Mouse (Mus musculus) intestine, embryonic 14.5 days (tissue): ENCODE data around the gene Prg3. TPM values are rescaled to one million over a fixed set of nuclear protein-coding genes. Genes with fewer than 3 reads are reported as not detected.

Experiments used
- ATAC-seq: fragments of 200-750 bp; cut with Nextera tagmentation; replicated peaks from 2 replicates; pipeline ENCODE4 v1.8.0; 2017; ENCODE audit warnings: low read depth, moderate number of reproducible peaks, moderate TSS enrichment, moderate library complexity; ENCODE audit not compliant: low FRiP score, low TSS enrichment
- DNase-seq: peaks from one replicate; pipeline ENCODE4 v3.0.0-alpha.2; 2018; ENCODE audit warnings: low spot score
- H3K27ac ChIP-seq: fragments of 300-500 bp; sonication (generic); 2 replicates; pipeline ENCODE4 v1.5.1; 2014; ENCODE audit warnings: low read depth, mild to moderate bottlenecking, control low read depth
- H3K27me3 ChIP-seq: fragments of 300-500 bp; sonication (generic); replicated peaks from 2 replicates; pipeline ENCODE4 v1.6.1; 2014; ENCODE audit warnings: low read length, control low read depth; ENCODE audit not compliant: control insufficient read depth, insufficient read depth
- H3K36me3 ChIP-seq: fragments of 300-500 bp; sonication (generic); 2 replicates; pipeline ENCODE4 v1.6.1; 2014; ENCODE audit warnings: low read length, control low read depth; ENCODE audit not compliant: control insufficient read depth, insufficient read depth
- H3K4me1 ChIP-seq: fragments of 300-500 bp; sonication (generic); replicated peaks from 2 replicates; pipeline ENCODE4 v1.6.1; 2014; ENCODE audit warnings: low read length, control low read depth, mixed read lengths; ENCODE audit not compliant: control insufficient read depth, insufficient read depth
- H3K4me2 ChIP-seq: fragments of 300-500 bp; sonication (generic); 2 replicates; pipeline ENCODE4 v1.6.1; 2014; ENCODE audit warnings: low read length
- H3K4me3 ChIP-seq: fragments of 300-500 bp; sonication (generic); 2 replicates; pipeline ENCODE4 v1.5.1; 2014; ENCODE audit warnings: low read depth, low read length, control low read depth, mixed read lengths
- H3K9ac ChIP-seq: fragments of 300-500 bp; sonication (generic); 2 replicates; pipeline ENCODE4 v1.6.1; 2014; ENCODE audit warnings: mild to moderate bottlenecking, low read length
- H3K9me3 ChIP-seq: fragments of 300-500 bp; sonication (generic); 2 replicates; pipeline ENCODE4 v1.6.1; 2016; ENCODE audit warnings: low read length, control low read depth; ENCODE audit not compliant: control insufficient read depth
- WGBS: fragments of 180-500 bp; shearing (Covaris S2); extraction: QIAGEN DNeasy Blood & Tissue Kit; methylation state at CpG from one replicate; pipeline ENCODE4 v1.1.7; 2014; 5-methylcytosine and 5-hydroxymethylcytosine counted together
- polyA plus RNA-seq: library from polyadenylated mRNA; unstranded; fragments of >200 nt; fragmentation: Nextera tagmentation; extraction: Ambion mirVana; gene quantifications from 2 replicates; pipeline ENCODE4 v1.2.1, GENCODE M21; 2014

Gene Prg3
- polyA plus RNA-seq, 1 experiment from 2014 or later, result not detected

DNA sequence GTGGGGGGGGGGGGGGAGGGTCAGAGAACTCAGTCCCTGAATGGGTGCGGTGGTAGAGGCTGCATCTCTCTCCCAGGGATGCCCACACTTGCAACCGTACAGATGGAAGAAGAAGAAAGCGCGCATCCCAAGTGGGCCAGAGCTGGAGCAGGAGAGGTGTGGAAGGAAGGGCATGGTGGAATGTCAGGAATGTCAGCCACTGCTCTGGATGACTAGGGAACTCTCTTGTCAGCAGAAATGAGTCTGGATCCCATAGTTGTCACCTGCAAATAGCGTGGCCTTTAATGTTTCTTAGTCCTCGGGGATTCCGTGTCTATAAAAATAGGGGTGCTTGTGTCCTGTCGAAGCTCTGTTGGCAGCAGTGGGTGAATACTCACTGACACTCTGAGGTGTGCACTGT is 14.6 kb downstream of the Prg3 start:
- Histone ChIP-seq H3K4me3 (no peak overlapping the region), H3K27ac (no peak overlapping the region), H3K4me1 (no peaks in the 10 kb centered on the region), H3K27me3 (no peaks in the 10 kb centered on the region), H3K4me2 (no peak overlapping the region), H3K9ac (no peak overlapping the region), H3K36me3 (no peaks in the 10 kb centered on the region), H3K9me3 (no peaks in the 10 kb centered on the region)
- ATAC-seq (no peak), DNase-seq (no peak)
- WGBS, result 56% methylated on average over 8 of the region's 8 CpGs

DNA sequence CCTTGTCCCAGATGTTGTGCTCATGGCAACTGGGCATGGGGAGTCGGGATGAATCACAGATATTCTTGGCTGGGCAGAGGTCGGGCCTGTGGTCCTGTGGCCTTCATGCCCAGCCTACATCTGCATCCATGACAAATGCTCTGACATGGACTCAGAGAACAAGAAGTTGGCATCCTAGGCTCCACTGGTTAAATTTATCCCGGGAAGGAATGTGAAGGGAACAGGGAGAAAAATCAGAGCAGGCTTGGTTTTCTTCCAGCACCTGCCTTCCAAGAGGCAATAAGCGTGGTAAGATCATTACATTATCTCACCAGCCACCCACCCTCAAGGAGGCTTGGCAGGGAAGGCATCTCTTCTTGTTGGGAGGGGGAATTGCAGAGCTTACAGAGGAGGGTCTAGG is 16.3 kb downstream of the Prg3 start:
- no peak overlapping the region for H3K4me3 ChIP-seq
- H3K9me3 ChIP-seq, result no peaks in the 10 kb centered on the region
- H3K4me2 ChIP-seq, result no peak overlapping the region
- H3K27ac ChIP-seq, result no peak overlapping the region
- no peak overlapping the region for H3K9ac ChIP-seq
- no peaks in the 10 kb centered on the region for H3K27me3 ChIP-seq
- 82% methylated on average over 4 of the region's 4 CpGs for WGBS
- no peaks in the 10 kb centered on the region for H3K36me3 ChIP-seq
- DNase-seq (no peak), ATAC-seq (no peak)
- no peaks in the 10 kb centered on the region for H3K4me1 ChIP-seq

- Histone ChIP-seq H3K4me3 (no peak overlapping the region), H3K27ac (no peak overlapping the region), H3K9me3 (no peaks in the 10 kb centered on the region), H3K27me3 (no peaks in the 10 kb centered on the region), H3K4me2 (no peak overlapping the region), H3K36me3 (no peaks in the 10 kb centered on the region), H3K9ac (no peak overlapping the region), H3K4me1 (peaks cover 4% of the 10 kb centered on the region; the same call in 1 of the 2 replicates)
- no peak for ATAC-seq
- 73% methylated on average over 7 of the region's 7 CpGs for WGBS
- DNase-seq, result no peak
These were observed 18.6 kb downstream of the Prg3 start for GRCm38 (mm10) chr2:85006600-85006999.

- Histone ChIP-seq H3K27me3 (no peaks in the 10 kb centered on the region), H3K4me2 (no peak overlapping the region), H3K4me3 (no peak overlapping the region), H3K9me3 (no peaks in the 10 kb centered on the region), H3K27ac (no peak overlapping the region), H3K9ac (no peak overlapping the region), H3K4me1 (peaks cover 7% of the 10 kb centered on the region; the same call in 1 of the 2 replicates), H3K36me3 (no peaks in the 10 kb centered on the region)
- 33% methylated on average over 4 of the region's 4 CpGs for WGBS
- ATAC-seq (no peak), DNase-seq (no peak)
These were observed 19.7 kb downstream of the Prg3 start for GRCm38 (mm10) chr2:85007729-85008128.

- H3K9me3 ChIP-seq, result no peaks in the 10 kb centered on the region
- no peaks in the 10 kb centered on the region for H3K27me3 ChIP-seq
- peaks cover 7% of the 10 kb centered on the region; the same call in 1 of the 2 replicates for H3K4me1 ChIP-seq
- ATAC-seq, result peak; percentile 51
- no peak overlapping the region for H3K4me3 ChIP-seq
- H3K27ac ChIP-seq, result peak overlapping the region; percentile 2; the same call in 1 of the 2 replicates
- no peaks in the 10 kb centered on the region for H3K36me3 ChIP-seq
- H3K9ac ChIP-seq, result no peak overlapping the region
- 47% methylated on average over 2 of the region's 2 CpGs for WGBS
- no peak for DNase-seq
- H3K4me2 ChIP-seq, result no peak overlapping the region
These were observed 21.2 kb downstream of the Prg3 start for GRCm38 (mm10) chr2:85009212-85009611.

DNA sequence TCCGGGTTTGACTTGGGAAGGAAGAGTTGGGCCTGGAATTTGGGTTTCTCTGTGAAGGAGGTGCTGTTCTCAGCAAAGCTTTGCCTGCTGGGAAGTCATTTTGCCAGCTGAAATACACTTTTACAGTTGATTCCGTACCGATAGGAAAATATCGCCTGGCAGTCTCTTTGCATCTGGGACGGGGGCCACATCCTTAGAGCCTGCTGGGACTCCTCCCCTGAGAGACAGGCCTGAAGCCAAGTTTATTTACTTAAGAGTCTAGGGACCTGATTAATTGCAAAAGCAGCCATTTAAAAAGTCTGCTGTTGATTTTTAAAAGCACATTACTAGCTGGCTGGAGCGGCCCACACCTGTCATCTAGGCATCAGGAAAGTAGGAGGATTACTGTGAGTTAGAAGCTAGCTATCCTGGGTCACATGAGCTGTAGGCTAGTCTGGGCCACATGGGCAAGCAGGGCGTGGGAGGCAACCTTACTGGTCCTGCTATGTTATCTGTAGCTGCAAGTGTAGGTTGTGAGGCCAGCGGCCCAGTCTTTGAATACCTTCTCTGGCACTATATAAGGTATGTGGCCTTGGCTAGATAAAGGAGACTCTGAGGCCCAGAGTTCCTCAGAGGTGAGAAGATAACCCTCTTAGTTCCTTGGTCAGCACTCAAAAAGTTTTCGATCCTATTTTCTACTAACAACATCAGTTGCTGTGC is 24.0 kb downstream of the Prg3 start:
- H3K27ac ChIP-seq, result peak overlapping the region; percentile 1; the same call in 1 of the 2 replicates
- no peak for DNase-seq
- no peaks in the 10 kb centered on the region for H3K27me3 ChIP-seq
- H3K36me3 ChIP-seq, result no peaks in the 10 kb centered on the region
- ATAC-seq, result peak; percentile 31; the same call in 1 of the 2 replicates
- peaks cover 7% of the 10 kb centered on the region; the same call in 1 of the 2 replicates for H3K4me1 ChIP-seq
- no peak overlapping the region for H3K4me3 ChIP-seq
- H3K9ac ChIP-seq, result no peak overlapping the region
- WGBS, result 26% methylated on average over 9 of the region's 9 CpGs
- no peaks in the 10 kb centered on the region for H3K9me3 ChIP-seq
- no peak overlapping the region for H3K4me2 ChIP-seq

DNA sequence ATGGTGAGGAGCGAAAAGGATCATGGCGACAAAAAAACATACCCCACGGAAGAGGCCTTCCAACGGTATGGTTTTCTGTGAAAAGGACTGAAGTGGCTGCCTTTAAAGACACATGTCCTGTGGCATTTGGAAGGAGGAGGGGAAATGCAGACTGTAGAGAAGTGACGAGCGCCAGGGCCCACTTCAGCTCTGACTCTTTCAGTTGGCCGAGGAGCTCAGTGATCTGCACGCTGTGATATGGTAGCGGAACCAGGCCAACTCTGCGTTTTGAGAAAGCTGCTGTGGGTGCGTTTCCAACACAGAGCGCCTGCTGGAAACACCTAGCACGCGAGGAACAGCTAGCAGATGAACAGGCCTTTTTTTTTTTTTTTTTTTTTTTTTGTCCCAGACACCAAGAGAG is 24.7 kb downstream of the Prg3 start:
- Histone ChIP-seq H3K4me2 (no peak overlapping the region), H3K9ac (no peak overlapping the region), H3K9me3 (no peaks in the 10 kb centered on the region), H3K4me1 (peaks cover 7% of the 10 kb centered on the region; the same call in 1 of the 2 replicates), H3K4me3 (no peak overlapping the region), H3K27ac (no peak overlapping the region), H3K27me3 (no peaks in the 10 kb centered on the region), H3K36me3 (no peaks in the 10 kb centered on the region)
- WGBS, result 78% methylated on average over 14 of the region's 14 CpGs
- ATAC-seq, result no peak
- no peak for DNase-seq

DNA sequence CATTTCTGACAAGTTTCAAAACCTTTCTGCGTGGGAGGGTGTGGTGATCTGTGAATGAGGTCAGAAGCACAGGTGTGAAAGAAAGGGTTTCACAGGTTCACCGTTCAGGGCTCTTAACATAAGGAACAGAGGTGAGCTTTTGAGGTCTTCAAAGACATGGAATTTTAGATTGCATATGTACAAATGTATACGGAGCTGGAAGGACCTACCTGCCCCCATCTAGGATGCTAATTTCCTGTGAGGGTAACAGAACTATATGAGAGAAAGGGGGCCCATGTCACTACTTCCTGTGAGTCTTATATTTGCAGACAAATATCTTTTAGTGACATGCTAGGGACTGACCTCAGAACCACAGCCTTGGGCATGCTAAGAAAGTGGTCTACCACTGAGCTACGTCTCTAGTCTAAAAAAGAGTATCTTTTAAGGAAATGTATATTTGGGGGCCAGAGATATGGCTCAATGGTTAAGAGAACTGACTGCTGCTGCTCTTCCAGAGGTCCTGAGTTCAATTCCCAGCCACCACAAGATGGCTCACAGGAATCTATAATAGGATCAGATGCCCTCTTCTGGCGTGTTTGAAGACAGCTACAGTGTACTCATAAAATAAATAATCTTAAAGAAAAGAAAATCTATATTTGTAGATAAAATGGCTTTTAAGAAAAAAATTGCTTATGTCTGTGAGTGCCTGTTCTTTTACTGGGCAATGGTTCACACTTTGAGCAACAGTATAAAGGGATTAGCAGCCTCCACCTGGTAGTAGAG is 26.0 kb downstream of the Prg3 start:
- Histone ChIP-seq H3K9me3 (no peaks in the 10 kb centered on the region), H3K27ac (no peak overlapping the region), H3K27me3 (no peaks in the 10 kb centered on the region), H3K4me2 (no peak overlapping the region), H3K4me3 (no peak overlapping the region), H3K9ac (no peak overlapping the region), H3K4me1 (peaks cover 7% of the 10 kb centered on the region; the same call in 1 of the 2 replicates), H3K36me3 (no peaks in the 10 kb centered on the region)
- WGBS, result 82% methylated on average over 5 of the region's 5 CpGs
- no peak for DNase-seq
- ATAC-seq, result no peak
